Mouse (Mus musculus): ENCODE measurements around the gene Pde8b. TPM values are rescaled to one million over a fixed set of nuclear protein-coding genes. Genes with fewer than 3 reads are reported as not detected.

The Pde8b gene
- polyA plus RNA-seq, 1 experiment from 2014 or later = 3.4 TPM

GRCm38 (mm10) chr13:95020216-95020615 is 229.9 kb downstream of the Pde8b start:
- Histone ChIP-seq H3K27me3 (no peaks in the 10 kb centered on the region; the same call in 1 of the 2 replicates), H3K9me3 (replicated peaks) (no peaks in the 10 kb centered on the region), H3K4me3 (no peak overlapping the region), H3K9ac (no peak overlapping the region), H3K36me3 (peaks cover 7% of the 10 kb centered on the region; the same call in 1 of the 2 replicates), H3K4me1 (peaks cover 9% of the 10 kb centered on the region), H3K4me2 (replicated peaks) (no peak overlapping the region), H3K27ac (no peak overlapping the region)
- WGBS = 85% methylated on average over 6 of the region's 6 CpGs
- ATAC-seq (ENCODE audit: low FRiP score) = no peak

GRCm38 (mm10) chr13:95019345-95019744 is 230.8 kb downstream of the Pde8b start:
- Histone ChIP-seq H3K36me3 (peaks cover 7% of the 10 kb centered on the region; the same call in 1 of the 2 replicates), H3K9ac (no peak overlapping the region), H3K4me2 (replicated peaks) (no peak overlapping the region), H3K4me1 (peaks cover 9% of the 10 kb centered on the region), H3K27ac (no peak overlapping the region), H3K4me3 (no peak overlapping the region), H3K27me3 (no peaks in the 10 kb centered on the region; the same call in 1 of the 2 replicates), H3K9me3 (replicated peaks) (no peaks in the 10 kb centered on the region)
- ATAC-seq (ENCODE audit: low FRiP score) = no peak
- WGBS = 88% methylated on average over 6 of the region's 6 CpGs

- Histone ChIP-seq H3K4me1 (peaks cover 9% of the 10 kb centered on the region), H3K4me3 (no peak overlapping the region), H3K9ac (no peak overlapping the region), H3K36me3 (peaks cover 7% of the 10 kb centered on the region; the same call in 1 of the 2 replicates), H3K4me2 (replicated peaks) (peak overlapping the region; percentile 24; the same call in 1 of the 2 replicates), H3K27ac (peak overlapping the region; percentile 18; the same call in 1 of the 2 replicates), H3K27me3 (no peaks in the 10 kb centered on the region; the same call in 1 of the 2 replicates), H3K9me3 (replicated peaks) (no peaks in the 10 kb centered on the region)
- under 1% methylated on average over 8 of the region's 9 CpGs for WGBS
- peak; percentile 86 for ATAC-seq (ENCODE audit: low FRiP score)
Measured at GRCm38 (mm10) chr13:95017916-95018315, 232.2 kb downstream of the Pde8b start.

- no peak for ATAC-seq (ENCODE audit: low FRiP score)
- no peak overlapping the region for H3K9ac ChIP-seq
- peaks cover 9% of the 10 kb centered on the region for H3K4me1 ChIP-seq
- 84% methylated on average over 6 of the region's 6 CpGs for WGBS
- H3K36me3 ChIP-seq = peaks cover 7% of the 10 kb centered on the region; the same call in 1 of the 2 replicates
- no peak overlapping the region for H3K4me3 ChIP-seq
- no peak overlapping the region for H3K27ac ChIP-seq
- H3K27me3 ChIP-seq = no peaks in the 10 kb centered on the region; the same call in 1 of the 2 replicates
- H3K4me2 ChIP-seq (replicated peaks) = no peak overlapping the region
- no peaks in the 10 kb centered on the region for H3K9me3 ChIP-seq (replicated peaks)
Measured at GRCm38 (mm10) chr13:95017278-95017677, 232.9 kb downstream of the Pde8b start.

- Histone ChIP-seq H3K4me3 (no peak overlapping the region), H3K9me3 (replicated peaks) (no peaks in the 10 kb centered on the region), H3K4me1 (no peaks in the 10 kb centered on the region), H3K36me3 (peaks cover 6% of the 10 kb centered on the region), H3K27me3 (no peaks in the 10 kb centered on the region), H3K4me2 (replicated peaks) (no peak overlapping the region), H3K27ac (no peak overlapping the region), H3K9ac (no peak overlapping the region)
- 89% methylated on average over 7 of the region's 7 CpGs for WGBS
- ATAC-seq (ENCODE audit: low FRiP score) = no peak
Measured at GRCm38 (mm10) chr13:95011546-95012257, 238.4 kb downstream of the Pde8b start.

- Histone ChIP-seq H3K4me2 (replicated peaks) (no peak overlapping the region), H3K9me3 (replicated peaks) (no peaks in the 10 kb centered on the region), H3K27me3 (no peaks in the 10 kb centered on the region), H3K9ac (no peak overlapping the region), H3K27ac (no peak overlapping the region), H3K4me3 (no peak overlapping the region), H3K36me3 (peaks cover 3% of the 10 kb centered on the region; the same call in 1 of the 2 replicates), H3K4me1 (no peaks in the 10 kb centered on the region)
- no peak for ATAC-seq (ENCODE audit: low FRiP score)
- WGBS = 84% methylated on average over 7 of the region's 7 CpGs
Measured at GRCm38 (mm10) chr13:95009261-95009660, 240.9 kb downstream of the Pde8b start.

- 82% methylated on average over 8 of the region's 8 CpGs for WGBS
- no peak overlapping the region for H3K27ac ChIP-seq
- H3K9ac ChIP-seq = no peak overlapping the region
- H3K36me3 ChIP-seq = peaks cover 3% of the 10 kb centered on the region; the same call in 1 of the 2 replicates
- H3K4me1 ChIP-seq = no peaks in the 10 kb centered on the region
- H3K4me2 ChIP-seq (replicated peaks) = no peak overlapping the region
- no peak overlapping the region for H3K4me3 ChIP-seq
- ATAC-seq (ENCODE audit: low FRiP score) = no peak
- H3K27me3 ChIP-seq = no peaks in the 10 kb centered on the region
- no peaks in the 10 kb centered on the region for H3K9me3 ChIP-seq (replicated peaks)
Measured at GRCm38 (mm10) chr13:95007281-95007680, 242.9 kb downstream of the Pde8b start.

- Histone ChIP-seq H3K4me2 (replicated peaks) (no peak overlapping the region), H3K27me3 (no peaks in the 10 kb centered on the region), H3K9me3 (replicated peaks) (no peaks in the 10 kb centered on the region), H3K4me3 (no peak overlapping the region), H3K27ac (no peak overlapping the region), H3K9ac (no peak overlapping the region), H3K36me3 (peaks cover 4% of the 10 kb centered on the region; the same call in 1 of the 2 replicates), H3K4me1 (no peaks in the 10 kb centered on the region)
- ATAC-seq (ENCODE audit: low FRiP score) = no peak
- WGBS = 83% methylated on average over 5 of the region's 5 CpGs
Measured at GRCm38 (mm10) chr13:94990516-94990915, 259.6 kb downstream of the Pde8b start.

- Histone ChIP-seq H3K9ac (no peak overlapping the region), H3K36me3 (peaks cover 6% of the 10 kb centered on the region; the same call in 1 of the 2 replicates), H3K9me3 (replicated peaks) (no peaks in the 10 kb centered on the region), H3K4me2 (replicated peaks) (no peak overlapping the region), H3K27me3 (no peaks in the 10 kb centered on the region), H3K4me3 (no peak overlapping the region), H3K4me1 (peaks cover 11% of the 10 kb centered on the region; the same call in 1 of the 2 replicates), H3K27ac (no peak overlapping the region)
- ATAC-seq (ENCODE audit: low FRiP score) = no peak
- WGBS = 57% methylated on average over 7 of the region's 7 CpGs
Measured at GRCm38 (mm10) chr13:94979081-94979480, 271.1 kb downstream of the Pde8b start.

- 4% methylated on average over 67 of the region's 68 CpGs for WGBS
- H3K9ac ChIP-seq = peak within 1 kb of the TSS; percentile 95
Measured at GRCm38 (mm10) chr13:94976219-94977186, 273.6 kb downstream of the Pde8b start, which contains the start of gene Wdr41. Gene Wdr41, plus strand, starts transcription at chr13:94976344.

GRCm38 (mm10) chr13:94975828-94976218 is 274.3 kb downstream of the Pde8b start:
- Histone ChIP-seq H3K9me3 (replicated peaks) (no peaks in the 10 kb centered on the region), H3K27ac (0 out of 2 replicates have a peak overlapping the region, but pooled peaks have one; percentile 97), H3K36me3 (no peaks in the 10 kb centered on the region), H3K4me3 (peak overlapping the region; percentile 83; the same call in 1 of the 2 replicates), H3K9ac (0 out of 2 replicates have a peak overlapping the region, but pooled peaks have one; percentile 0), H3K4me1 (peaks cover 11% of the 10 kb centered on the region; the same call in 1 of the 2 replicates), H3K27me3 (no peaks in the 10 kb centered on the region), H3K4me2 (replicated peaks) (peak overlapping the region; percentile 50)
- 31% methylated on average over 9 of the region's 9 CpGs for WGBS
- ATAC-seq (ENCODE audit: low FRiP score) = no peak

More at GRCm38 (mm10) chr13:94976219-94977186, 273.6 kb downstream of the Pde8b start, which contains the start of gene Wdr41:
- no peaks in the 10 kb centered on the region for H3K9me3 ChIP-seq (replicated peaks)
- H3K36me3 ChIP-seq = peaks cover 4% of the 10 kb centered on the region; the same call in 1 of the 2 replicates
- no peaks in the 10 kb centered on the region for H3K27me3 ChIP-seq
- H3K4me2 ChIP-seq (replicated peaks) = peak within 1 kb of the TSS; percentile 50
- H3K27ac ChIP-seq = peak within 1 kb of the TSS; percentile 97
- H3K4me1 ChIP-seq = peaks cover 11% of the 10 kb centered on the region; the same call in 1 of the 2 replicates
- peak within 1 kb of the TSS; percentile 83 for H3K4me3 ChIP-seq
- peak; percentile 98 for ATAC-seq (ENCODE audit: low FRiP score)

All from hindbrain, embryonic 12.5 days (tissue).